8 mouse cellular contexts compared by ENCODE assay signal in genomic region chr11:53519207-53520121, GRCm38 (mm10). TPM values are rescaled to one million over a fixed set of nuclear protein-coding genes. Genes with fewer than 3 reads are reported as not detected.
DNase-seq lines count a peak whose midpoint lies in the region; ATAC-seq and TF ChIP-seq lines count a peak whose summit lies in the region.

Gene Sept8, plus strand, starts transcription at chr11:53519257.

- 4% methylated on average over 74 of the region's 79 CpGs for WGBS in forebrain, embryonic 11.5 days
- 5% methylated on average over 79 of the region's 79 CpGs for WGBS in heart, embryonic 15.5 days
- WGBS in liver, postnatal 0 days (ENCODE audit: insufficient replicate concordance), result 3% methylated on average over 64 of the region's 79 CpGs
- 5% methylated on average over 54 of the region's 79 CpGs for WGBS in neural tube, embryonic 14.5 days

- H3K27me3 ChIP-seq in forebrain, embryonic 11.5 days (ENCODE audit: control insufficient read depth, insufficient read depth, low read length), result no peaks in the 10 kb centered on the region
- H3K27me3 ChIP-seq in heart, embryonic 15.5 days, result no peaks in the 10 kb centered on the region
- H3K27me3 ChIP-seq in liver, postnatal 0 days (ENCODE audit: insufficient read depth, low read length), result no peaks in the 10 kb centered on the region
- H3K27me3 ChIP-seq in neural tube, embryonic 14.5 days (ENCODE audit: control insufficient read depth, insufficient read depth, low read length), result no peaks in the 10 kb centered on the region; the same call in none of the 2 replicates

- peak; percentile 34 for DNase-seq in ES-E14 (ENCODE audit: low read depth, low spot score)
- peak; percentile 66 for DNase-seq in c-Kit-negative CD71-positive TER-119-positive erythroid progenitor cells, embryonic 14.5 days (ENCODE audit: low read depth, low spot score)
- DNase-seq in forebrain, embryonic 11.5 days (ENCODE audit: low spot score), result peak; percentile 83
- peak; percentile 44 to 80 for DNase-seq in kidney, postnatal 36 days
- peak; percentile 83 for DNase-seq in liver, postnatal 0 days
- peak; percentile 57 for DNase-seq in testis, postnatal 14 days (ENCODE audit: low spot score)

- H3K4me2 ChIP-seq in forebrain, embryonic 11.5 days (ENCODE audit: low read depth, low read length, severe bottlenecking), result peak within 1 kb of the TSS; percentile 87
- peak within 1 kb of the TSS; percentile 74 for H3K4me2 ChIP-seq in heart, embryonic 15.5 days
- H3K4me2 ChIP-seq in liver, postnatal 0 days (ENCODE audit: low read depth, low read length), result peak within 1 kb of the TSS; percentile 79
- peak within 1 kb of the TSS; percentile 84 for H3K4me2 ChIP-seq in neural tube, embryonic 14.5 days (ENCODE audit: low read depth, low read length)

- in situ Hi-C loops in ES-E14 (cut with MboI; ENCODE audit: low sequenced_read_pairs in 2 of 2, unreplicated experiment in 2 of 2), result no loop called here

- TF ChIP-seq EP300 in liver, postnatal 0 days (IDR thresholded peaks at IDR 0.05; ENCODE audit: low read depth), result no peak

- no peaks in the 10 kb centered on the region for H3K36me3 ChIP-seq in ES-E14 (ENCODE audit: control insufficient read depth, insufficient read depth, low read length, poor library complexity, severe bottlenecking)
- no peaks in the 10 kb centered on the region for H3K36me3 ChIP-seq in forebrain, embryonic 11.5 days (ENCODE audit: control insufficient read depth, insufficient read depth, low read length)
- H3K36me3 ChIP-seq in heart, embryonic 15.5 days, result no peaks in the 10 kb centered on the region
- H3K36me3 ChIP-seq in liver, postnatal 0 days (replicated peaks; ENCODE audit: insufficient read depth, low read length), result no peaks in the 10 kb centered on the region
- no peaks in the 10 kb centered on the region for H3K36me3 ChIP-seq in neural tube, embryonic 14.5 days (ENCODE audit: control insufficient read depth, insufficient read depth, low read length)

- no peak for TF ChIP-seq CTCF in liver, postnatal 0 days (IDR thresholded peaks at IDR 0.05; ENCODE audit: low read depth)

- peak within 1 kb of the TSS; percentile 70 to 80 for H3K4me3 ChIP-seq in ES-E14 (ENCODE audit: insufficient read depth in 1 of 2, low read depth in 1 of 2, low read length in 2 of 2, poor library complexity in 1 of 2, severe bottlenecking in 1 of 2)
- H3K4me3 ChIP-seq in forebrain, embryonic 11.5 days (ENCODE audit: low read depth, low read length), result peak within 1 kb of the TSS; percentile 82
- peak within 1 kb of the TSS; percentile 86 for H3K4me3 ChIP-seq in heart, embryonic 15.5 days
- peak within 1 kb of the TSS; percentile 72 for H3K4me3 ChIP-seq in liver, postnatal 0 days (ENCODE audit: low read depth, low read length)
- H3K4me3 ChIP-seq in neural tube, embryonic 14.5 days (ENCODE audit: low read depth, low read length), result peak within 1 kb of the TSS; percentile 74

- H3K4me1 ChIP-seq in ES-E14 (ENCODE audit: control insufficient read depth in 2 of 2, insufficient read depth in 2 of 2, low read length in 2 of 2, poor library complexity in 1 of 2), result peaks cover 9 to 12% of the 10 kb centered on the region in 2 experiments; a peak in 2 of 4 replicates
- 0 out of 2 replicates have a peak, but pooled peaks cover 10% of the 10 kb centered on the region for H3K4me1 ChIP-seq in forebrain, embryonic 11.5 days (replicated peaks; ENCODE audit: control insufficient read depth, insufficient read depth, low read length)
- peaks cover 49% of the 10 kb centered on the region for H3K4me1 ChIP-seq in heart, embryonic 15.5 days (replicated peaks)
- H3K4me1 ChIP-seq in liver, postnatal 0 days (ENCODE audit: insufficient read depth), result peaks cover 24% of the 10 kb centered on the region
- peaks cover 22% of the 10 kb centered on the region for H3K4me1 ChIP-seq in neural tube, embryonic 14.5 days (ENCODE audit: control insufficient read depth, insufficient read depth, low read length)

- H3K27ac ChIP-seq in ES-E14 (ENCODE audit: insufficient read depth, low read depth, low read length, poor library complexity, severe bottlenecking), result no peak within 1 kb of the TSS
- H3K27ac ChIP-seq in forebrain, embryonic 11.5 days (ENCODE audit: low read depth, low read length), result 0 out of 2 replicates have a peak within 1 kb of the TSS, but pooled peaks have one; percentile 64
- H3K27ac ChIP-seq in heart, embryonic 15.5 days, result peak within 1 kb of the TSS; percentile 82
- H3K27ac ChIP-seq in liver, postnatal 0 days (ENCODE audit: low read depth), result peak within 1 kb of the TSS; percentile 79
- peak within 1 kb of the TSS; percentile 57 for H3K27ac ChIP-seq in neural tube, embryonic 14.5 days (ENCODE audit: low read depth, low read length)

- H3K9me3 ChIP-seq in ES-E14 (ENCODE audit: control insufficient read depth, insufficient read depth, low read depth, low read length), result no peaks in the 10 kb centered on the region
- no peaks in the 10 kb centered on the region for H3K9me3 ChIP-seq in forebrain, embryonic 11.5 days (ENCODE audit: control insufficient read depth, low read length)
- no peaks in the 10 kb centered on the region for H3K9me3 ChIP-seq in heart, embryonic 15.5 days (replicated peaks)
- no peaks in the 10 kb centered on the region for H3K9me3 ChIP-seq in liver, postnatal 0 days (ENCODE audit: low read length)
- H3K9me3 ChIP-seq in neural tube, embryonic 14.5 days (ENCODE audit: control insufficient read depth, low read length), result no peaks in the 10 kb centered on the region

- ATAC-seq in forebrain, embryonic 11.5 days (replicated peaks; ENCODE audit: low FRiP score), result peak; percentile 88
- ATAC-seq in heart, embryonic 15.5 days (replicated peaks; ENCODE audit: insufficient number of reproducible peaks, insufficient read depth, low FRiP score, low read depth), result peak; percentile 67
- ATAC-seq in liver, postnatal 0 days, result peak; percentile 73
- peak; percentile 84 for ATAC-seq in neural tube, embryonic 14.5 days (ENCODE audit: low read depth)

- H3K9ac ChIP-seq in ES-E14 (ENCODE audit: insufficient read depth, low read depth, low read length, poor library complexity, severe bottlenecking), result peak within 1 kb of the TSS; percentile 75
- H3K9ac ChIP-seq in forebrain, embryonic 11.5 days (ENCODE audit: low read length), result peak within 1 kb of the TSS; percentile 82
- peak within 1 kb of the TSS; percentile 81 for H3K9ac ChIP-seq in heart, embryonic 15.5 days
- H3K9ac ChIP-seq in liver, postnatal 0 days (replicated peaks), result peak within 1 kb of the TSS; percentile 79
- H3K9ac ChIP-seq in neural tube, embryonic 14.5 days (replicated peaks; ENCODE audit: low read depth, low read length), result peak within 1 kb of the TSS; percentile 83

TF ChIP-seq in ES-E14, 5 proteins besides CTCF, POLR2A, EP300 and RAD21:
- TF ChIP-seq HCFC1 (IDR thresholded peaks at IDR 0.05; ENCODE audit: borderline replicate concordance, insufficient read depth, low read length), result peak; percentile 80
- TF ChIP-seq ZC3H11A (IDR thresholded peaks at IDR 0.05; ENCODE audit: borderline replicate concordance, low read depth, low read length), result no peak

RNA-seq across cellular contexts. Expression of gene Sept8, which starts in this region (rescaled TPM):
- total RNA-seq in ES-E14 (2012; rRNA removed), result 14.3 and 16.8 TPM in 2 replicates
- 22.5 and 24.4 TPM in 2 replicates for polyA plus RNA-seq in forebrain, embryonic 11.5 days (2014; fragmentation: Nextera tagmentation; extraction: Ambion mirVana)
- 18.8 and 23.3 TPM in 2 replicates for polyA plus RNA-seq in heart, embryonic 15.5 days (2015; fragmentation: Nextera tagmentation; extraction: Ambion mirVana)
- 6.2 and 7.2 TPM in 2 replicates for polyA plus RNA-seq in liver, postnatal 0 days (2015; fragmentation: Nextera tagmentation; extraction: Ambion mirVana)
- 20.5 and 25.0 TPM in 2 replicates for polyA plus RNA-seq in neural tube, embryonic 14.5 days (2014; fragmentation: Nextera tagmentation; extraction: Ambion mirVana)
